Mouse (Mus musculus) forebrain, embryonic 13.5 days (tissue): Measurements from ENCODE around the gene Hgf. TPM values are rescaled to one million over a fixed set of nuclear protein-coding genes. Genes with fewer than 3 reads are reported as not detected.

ENCODE experiments used
- ATAC-seq: fragments of 200-750 bp; cut with Nextera tagmentation; 2 replicates; pipeline ENCODE4 v1.8.0; 2017
- H3K27ac ChIP-seq: fragments of 300-500 bp; sonication (generic); 2 replicates; pipeline ENCODE4 v1.5.1; 2015; ENCODE audit warnings: inconsistent platforms, mild to moderate bottlenecking, moderate library complexity
- H3K27me3 ChIP-seq: fragments of 300-500 bp; sonication (generic); 2 replicates; pipeline ENCODE4 v1.6.1; 2015; ENCODE audit warnings: mild to moderate bottlenecking, inconsistent platforms
- H3K36me3 ChIP-seq: fragments of 300-500 bp; sonication (generic); 2 replicates; pipeline ENCODE4 v1.6.1; 2015; ENCODE audit warnings: mild to moderate bottlenecking, inconsistent platforms; ENCODE audit not compliant: poor library complexity, severe bottlenecking
- H3K4me1 ChIP-seq: fragments of 300-500 bp; sonication (generic); 2 replicates; pipeline ENCODE4 v1.6.1; 2015; ENCODE audit warnings: inconsistent platforms
- H3K4me2 ChIP-seq: fragments of 300-500 bp; sonication (generic); 2 replicates; pipeline ENCODE4 v1.6.1; 2015; ENCODE audit warnings: inconsistent platforms, mild to moderate bottlenecking, moderate library complexity
- H3K4me3 ChIP-seq: fragments of 300-500 bp; sonication (generic); 2 replicates; pipeline ENCODE4 v1.5.1; 2015; ENCODE audit warnings: mild to moderate bottlenecking, inconsistent platforms
- H3K9ac ChIP-seq: fragments of 300-500 bp; sonication (generic); 2 replicates; pipeline ENCODE4 v1.6.1; 2015; ENCODE audit warnings: mild to moderate bottlenecking, inconsistent platforms
- H3K9me3 ChIP-seq: fragments of 300-500 bp; sonication (generic); replicated peaks from 2 replicates; pipeline ENCODE4 v1.6.1; 2016; ENCODE audit warnings: inconsistent platforms
- WGBS: fragments of 180-500 bp; shearing (Covaris S2); methylation state at CpG from one replicate; pipeline ENCODE4 v1.1.7; 2015; 5-methylcytosine and 5-hydroxymethylcytosine counted together
- polyA plus RNA-seq: library from polyadenylated mRNA; unstranded; fragments of >200 nt; fragmentation: Nextera tagmentation; extraction: Ambion mirVana; gene quantifications from 2 replicates; pipeline ENCODE4 v1.2.1, GENCODE M21; 2015

The Hgf gene
- 0.20 and 0.34 TPM in 2 replicates for polyA plus RNA-seq

GRCm38 (mm10) chr5:16553304-16554047 lies at the start of gene Hgf:
TSS of gene Hgf (plus strand) at chr5:16553495.
- H3K9ac ChIP-seq = peak within 1 kb of the TSS; percentile 10; the same call in 1 of the 2 replicates

GRCm38 (mm10) chr5:16506702-16507350 lies 46.5 kb upstream of the Hgf start:
- Histone ChIP-seq H3K27ac (no peak overlapping the region), H3K9ac (no peak overlapping the region), H3K27me3 (no peaks in the 10 kb centered on the region), H3K9me3 (no peaks in the 10 kb centered on the region), H3K4me3 (no peak overlapping the region), H3K4me2 (no peak overlapping the region), H3K4me1 (no peaks in the 10 kb centered on the region), H3K36me3 (no peaks in the 10 kb centered on the region)
- 82% methylated on average over 4 of the region's 4 CpGs for WGBS
- peak; percentile 41; the same call in 1 of the 2 replicates for ATAC-seq

More at GRCm38 (mm10) chr5:16553304-16554047, at the start of gene Hgf:
- Histone ChIP-seq H3K27me3 (no peaks in the 10 kb centered on the region), H3K27ac (no peak within 1 kb of the TSS), H3K4me3 (peak within 1 kb of the TSS; percentile 9), H3K36me3 (no peaks in the 10 kb centered on the region), H3K4me2 (peak within 1 kb of the TSS; percentile 53), H3K9me3 (no peaks in the 10 kb centered on the region), H3K4me1 (peaks cover 8% of the 10 kb centered on the region)
- WGBS = 5% methylated on average over 16 of the region's 16 CpGs
- ATAC-seq = peak; percentile 76

- Histone ChIP-seq H3K9me3 (no peaks in the 10 kb centered on the region), H3K4me3 (no peak overlapping the region), H3K4me2 (no peak overlapping the region), H3K27me3 (no peaks in the 10 kb centered on the region), H3K36me3 (no peaks in the 10 kb centered on the region), H3K4me1 (0 out of 2 replicates have a peak, but pooled peaks cover 4% of the 10 kb centered on the region), H3K27ac (no peak overlapping the region), H3K9ac (no peak overlapping the region)
- ATAC-seq = peak; percentile 85
- 46% methylated on average over 3 of the region's 3 CpGs for WGBS
Measured at GRCm38 (mm10) chr5:16531619-16532277, 21.5 kb upstream of the Hgf start.

GRCm38 (mm10) chr5:16538067-16538466 lies 15.2 kb upstream of the Hgf start:
- no peak overlapping the region for H3K27ac ChIP-seq
- H3K4me2 ChIP-seq = no peak overlapping the region
- H3K9me3 ChIP-seq = no peaks in the 10 kb centered on the region
- H3K27me3 ChIP-seq = no peaks in the 10 kb centered on the region
- no peak overlapping the region for H3K9ac ChIP-seq
- no peak for ATAC-seq
- no peak overlapping the region for H3K4me3 ChIP-seq
- H3K4me1 ChIP-seq = no peaks in the 10 kb centered on the region
- H3K36me3 ChIP-seq = no peaks in the 10 kb centered on the region
- 90% methylated on average over 2 of the region's 2 CpGs for WGBS

- no peak overlapping the region for H3K27ac ChIP-seq
- 27% methylated on average over 2 of the region's 2 CpGs for WGBS
- H3K36me3 ChIP-seq = no peaks in the 10 kb centered on the region
- H3K9me3 ChIP-seq = no peaks in the 10 kb centered on the region
- no peaks in the 10 kb centered on the region for H3K27me3 ChIP-seq
- no peak overlapping the region for H3K9ac ChIP-seq
- H3K4me3 ChIP-seq = no peak overlapping the region
- ATAC-seq = no peak
- H3K4me1 ChIP-seq = no peaks in the 10 kb centered on the region
- no peak overlapping the region for H3K4me2 ChIP-seq
Measured at GRCm38 (mm10) chr5:16541561-16542116, 11.7 kb upstream of the Hgf start.

- H3K4me3 ChIP-seq = no peak overlapping the region
- no peaks in the 10 kb centered on the region for H3K36me3 ChIP-seq
- WGBS = 91% methylated on average over 3 of the region's 3 CpGs
- no peaks in the 10 kb centered on the region for H3K9me3 ChIP-seq
- ATAC-seq = no peak
- H3K9ac ChIP-seq = no peak overlapping the region
- H3K27me3 ChIP-seq = no peaks in the 10 kb centered on the region
- no peak overlapping the region for H3K4me2 ChIP-seq
- H3K27ac ChIP-seq = no peak overlapping the region
- H3K4me1 ChIP-seq = no peaks in the 10 kb centered on the region
Measured at GRCm38 (mm10) chr5:16547490-16547889, 5.8 kb upstream of the Hgf start.

GRCm38 (mm10) chr5:16552647-16553046 lies 648 bp upstream of the Hgf start:
- WGBS = 69% methylated on average over 4 of the region's 4 CpGs
- ATAC-seq = no peak
- no peak overlapping the region for H3K4me3 ChIP-seq

GRCm38 (mm10) chr5:16560247-16560646 lies 7.0 kb downstream of the Hgf start:
- Histone ChIP-seq H3K27me3 (no peaks in the 10 kb centered on the region), H3K4me3 (no peak overlapping the region), H3K9me3 (no peaks in the 10 kb centered on the region), H3K4me2 (no peak overlapping the region), H3K36me3 (no peaks in the 10 kb centered on the region), H3K9ac (no peak overlapping the region), H3K27ac (no peak overlapping the region), H3K4me1 (no peaks in the 10 kb centered on the region)
- 89% methylated on average over 3 of the region's 3 CpGs for WGBS
- no peak for ATAC-seq

More at GRCm38 (mm10) chr5:16552647-16553046, 648 bp upstream of the Hgf start:
- Histone ChIP-seq H3K27me3 (no peaks in the 10 kb centered on the region), H3K4me1 (peaks cover 8% of the 10 kb centered on the region), H3K36me3 (no peaks in the 10 kb centered on the region), H3K9ac (no peak overlapping the region), H3K4me2 (no peak overlapping the region), H3K9me3 (no peaks in the 10 kb centered on the region), H3K27ac (no peak overlapping the region)

GRCm38 (mm10) chr5:16568997-16569396 lies 15.7 kb downstream of the Hgf start:
- no peak overlapping the region for H3K4me3 ChIP-seq
- H3K9me3 ChIP-seq = no peaks in the 10 kb centered on the region
- WGBS = 76% methylated on average over 4 of the region's 4 CpGs
- H3K27ac ChIP-seq = no peak overlapping the region
- H3K4me1 ChIP-seq = no peaks in the 10 kb centered on the region
- no peak for ATAC-seq
- no peak overlapping the region for H3K4me2 ChIP-seq
- H3K27me3 ChIP-seq = no peaks in the 10 kb centered on the region
- H3K36me3 ChIP-seq = no peaks in the 10 kb centered on the region
- H3K9ac ChIP-seq = no peak overlapping the region

- no peaks in the 10 kb centered on the region for H3K9me3 ChIP-seq
- H3K27ac ChIP-seq = no peak overlapping the region
- no peaks in the 10 kb centered on the region for H3K36me3 ChIP-seq
- 71% methylated on average over 14 of the region's 14 CpGs for WGBS
- no peaks in the 10 kb centered on the region for H3K27me3 ChIP-seq
- no peak overlapping the region for H3K4me3 ChIP-seq
- no peak overlapping the region for H3K4me2 ChIP-seq
- H3K4me1 ChIP-seq = no peaks in the 10 kb centered on the region
- H3K9ac ChIP-seq = no peak overlapping the region
- no peak; the same call in 1 of the 2 replicates for ATAC-seq
Measured at GRCm38 (mm10) chr5:16577882-16578742, 24.8 kb downstream of the Hgf start.

- Histone ChIP-seq H3K27ac (no peak overlapping the region), H3K9me3 (no peaks in the 10 kb centered on the region), H3K36me3 (no peaks in the 10 kb centered on the region), H3K9ac (no peak overlapping the region), H3K27me3 (no peaks in the 10 kb centered on the region), H3K4me3 (no peak overlapping the region), H3K4me2 (no peak overlapping the region), H3K4me1 (no peaks in the 10 kb centered on the region)
- ATAC-seq = peak; percentile 30; the same call in 1 of the 2 replicates
- 83% methylated on average over 4 of the region's 4 CpGs for WGBS
Measured at GRCm38 (mm10) chr5:16595699-16596098, 42.4 kb downstream of the Hgf start.
